Mouse (Mus musculus) intestine, embryonic 14.5 days (tissue): ENCODE data around the gene Ifit1bl1. TPM values are rescaled to one million over a fixed set of nuclear protein-coding genes. Genes with fewer than 3 reads are reported as not detected.
"Not testable (repeated sequence)": the region's sequence is repeated elsewhere in the genome, so short reads cannot be mapped to it uniquely, and the experiment has no call there.

Experiments used
- ATAC-seq: fragments of 200-750 bp; cut with Nextera tagmentation; replicated peaks from 2 replicates; pipeline ENCODE4 v1.8.0; 2017; ENCODE audit warnings: low read depth, moderate number of reproducible peaks, moderate TSS enrichment, moderate library complexity; ENCODE audit not compliant: low FRiP score, low TSS enrichment
- DNase-seq: peaks from one replicate; pipeline ENCODE4 v3.0.0-alpha.2; 2018; ENCODE audit warnings: low spot score
- H3K27ac ChIP-seq: fragments of 300-500 bp; sonication (generic); 2 replicates; pipeline ENCODE4 v1.5.1; 2014; ENCODE audit warnings: low read depth, mild to moderate bottlenecking, control low read depth
- H3K27me3 ChIP-seq: fragments of 300-500 bp; sonication (generic); replicated peaks from 2 replicates; pipeline ENCODE4 v1.6.1; 2014; ENCODE audit warnings: low read length, control low read depth; ENCODE audit not compliant: control insufficient read depth, insufficient read depth
- H3K36me3 ChIP-seq: fragments of 300-500 bp; sonication (generic); 2 replicates; pipeline ENCODE4 v1.6.1; 2014; ENCODE audit warnings: low read length, control low read depth; ENCODE audit not compliant: control insufficient read depth, insufficient read depth
- H3K4me1 ChIP-seq: fragments of 300-500 bp; sonication (generic); replicated peaks from 2 replicates; pipeline ENCODE4 v1.6.1; 2014; ENCODE audit warnings: low read length, control low read depth, mixed read lengths; ENCODE audit not compliant: control insufficient read depth, insufficient read depth
- H3K4me2 ChIP-seq: fragments of 300-500 bp; sonication (generic); 2 replicates; pipeline ENCODE4 v1.6.1; 2014; ENCODE audit warnings: low read length
- H3K4me3 ChIP-seq: fragments of 300-500 bp; sonication (generic); 2 replicates; pipeline ENCODE4 v1.5.1; 2014; ENCODE audit warnings: low read depth, low read length, control low read depth, mixed read lengths
- H3K9ac ChIP-seq: fragments of 300-500 bp; sonication (generic); 2 replicates; pipeline ENCODE4 v1.6.1; 2014; ENCODE audit warnings: mild to moderate bottlenecking, low read length
- H3K9me3 ChIP-seq: fragments of 300-500 bp; sonication (generic); 2 replicates; pipeline ENCODE4 v1.6.1; 2016; ENCODE audit warnings: low read length, control low read depth; ENCODE audit not compliant: control insufficient read depth
- WGBS: fragments of 180-500 bp; shearing (Covaris S2); extraction: QIAGEN DNeasy Blood & Tissue Kit; methylation state at CpG from one replicate; pipeline ENCODE4 v1.1.7; 2014; 5-methylcytosine and 5-hydroxymethylcytosine counted together
- polyA plus RNA-seq: library from polyadenylated mRNA; unstranded; fragments of >200 nt; fragmentation: Nextera tagmentation; extraction: Ambion mirVana; gene quantifications from 2 replicates; pipeline ENCODE4 v1.2.1, GENCODE M21; 2014

The Ifit1bl1 gene
- polyA plus RNA-seq, result 0.18 TPM in 1 of 2 replicates, not detected in the other

DNA sequence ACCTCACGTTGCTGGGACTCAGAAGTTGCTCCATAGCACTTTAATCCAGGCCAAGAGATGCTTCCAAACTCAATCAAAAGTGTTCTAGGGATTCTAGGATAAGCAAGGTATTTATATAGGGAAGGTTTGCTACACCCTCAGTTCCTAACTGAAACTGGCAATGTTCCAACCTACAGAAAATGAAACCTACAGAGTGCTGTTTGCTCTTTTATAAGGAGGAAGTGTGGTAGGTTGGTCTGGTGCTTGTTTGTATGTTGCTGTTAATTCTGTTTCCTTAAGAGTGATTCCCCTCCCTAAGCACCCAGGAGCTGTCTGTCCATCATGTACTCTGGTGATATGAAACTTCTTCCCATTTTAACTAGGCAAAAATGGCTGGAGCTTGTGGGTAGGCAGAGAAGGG is at the start of gene Ifit1bl1:
Ifit1bl1 (minus strand) TSS at position 69 of the 400 bp plus-strand sequence.
- not testable (repeated sequence) for H3K9me3 ChIP-seq, ATAC-seq, H3K4me1 ChIP-seq, H3K4me3 ChIP-seq, H3K9ac ChIP-seq, H3K36me3 ChIP-seq, H3K4me2 ChIP-seq, H3K27ac ChIP-seq, DNase-seq, H3K27me3 ChIP-seq
- WGBS, result 58% methylated on average over 1 of the region's 1 CpGs

DNA sequence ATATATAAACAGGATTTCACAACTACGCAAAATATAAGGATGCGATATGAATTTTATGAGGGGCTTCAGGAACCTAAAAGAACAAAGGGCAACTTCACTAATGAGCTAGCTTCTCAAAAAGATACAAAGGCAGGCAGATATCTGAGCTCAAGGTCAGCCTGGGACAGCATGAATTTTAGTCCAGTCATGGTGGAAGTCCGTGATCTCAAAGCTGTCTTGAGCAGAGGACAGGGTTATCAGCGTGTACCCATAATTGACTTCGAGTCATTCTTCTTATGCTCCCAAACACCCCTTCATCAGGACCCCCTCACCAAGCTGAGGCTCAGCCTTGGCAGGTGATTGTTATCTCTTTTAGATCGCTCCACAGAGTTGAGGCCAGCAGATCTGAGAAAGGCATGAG is 49.2 kb upstream of the Ifit1bl1 start:
- Histone ChIP-seq H3K4me3 (no peak overlapping the region), H3K27me3 (no peaks in the 10 kb centered on the region), H3K4me1 (no peaks in the 10 kb centered on the region), H3K36me3 (no peaks in the 10 kb centered on the region), H3K9me3 (no peaks in the 10 kb centered on the region), H3K27ac (no peak overlapping the region), H3K4me2 (no peak overlapping the region), H3K9ac (no peak overlapping the region)
- WGBS, result 86% methylated on average over 6 of the region's 6 CpGs
- ATAC-seq (no peak), DNase-seq (no peak)

DNA sequence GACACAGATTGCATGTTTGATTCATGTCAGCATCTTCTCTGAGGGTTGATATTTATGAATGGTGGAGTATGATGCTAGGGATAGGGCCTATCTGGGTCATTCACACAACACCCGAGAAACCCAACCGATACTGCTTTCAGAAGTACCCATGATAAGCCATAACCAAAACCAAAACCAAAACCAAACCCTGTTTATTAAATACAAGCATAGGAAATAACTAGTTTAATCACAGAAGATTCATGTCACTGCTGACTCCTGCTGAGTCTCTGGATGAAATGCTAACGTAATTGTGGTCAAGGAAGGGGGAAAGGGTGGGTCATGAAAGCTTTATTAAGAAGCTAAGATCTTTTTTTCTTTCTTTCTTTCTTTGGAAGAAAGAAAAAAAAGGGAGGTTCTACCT is 48.5 kb upstream of the Ifit1bl1 start:
- H3K4me2 ChIP-seq, result no peak overlapping the region
- no peak for ATAC-seq
- no peaks in the 10 kb centered on the region for H3K4me1 ChIP-seq
- no peaks in the 10 kb centered on the region for H3K27me3 ChIP-seq
- H3K4me3 ChIP-seq, result no peak overlapping the region
- DNase-seq, result no peak
- 90% methylated on average over 3 of the region's 3 CpGs for WGBS
- no peaks in the 10 kb centered on the region for H3K9me3 ChIP-seq
- no peak overlapping the region for H3K9ac ChIP-seq
- H3K36me3 ChIP-seq, result no peaks in the 10 kb centered on the region
- no peak overlapping the region for H3K27ac ChIP-seq

DNA sequence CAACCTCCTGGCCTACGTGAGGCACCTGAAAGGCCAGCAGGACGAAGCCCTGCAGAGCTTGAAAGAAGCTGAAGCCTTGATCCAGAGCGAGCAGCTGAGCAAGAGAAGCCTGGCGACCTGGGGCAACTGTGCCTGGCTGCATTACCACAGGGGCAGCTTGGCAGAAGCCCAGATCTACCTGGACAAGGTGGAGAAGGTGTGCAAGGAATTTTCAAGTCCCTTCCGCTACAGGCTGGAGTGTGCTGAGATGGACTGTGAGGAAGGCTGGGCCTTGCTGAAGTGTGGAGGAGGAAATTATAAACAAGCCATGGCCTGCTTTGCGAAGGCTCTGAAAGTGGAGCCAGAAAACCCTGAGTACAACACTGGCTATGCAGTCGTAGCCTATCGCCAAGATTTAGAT is 45.9 kb upstream of the Ifit1bl1 start:
- H3K9me3 ChIP-seq, ATAC-seq, H3K36me3 ChIP-seq, H3K4me3 ChIP-seq, H3K27ac ChIP-seq, DNase-seq, H3K9ac ChIP-seq, H3K27me3 ChIP-seq, H3K4me2 ChIP-seq, H3K4me1 ChIP-seq: not testable (repeated sequence)
- 85% methylated on average over 6 of the region's 8 CpGs for WGBS

DNA sequence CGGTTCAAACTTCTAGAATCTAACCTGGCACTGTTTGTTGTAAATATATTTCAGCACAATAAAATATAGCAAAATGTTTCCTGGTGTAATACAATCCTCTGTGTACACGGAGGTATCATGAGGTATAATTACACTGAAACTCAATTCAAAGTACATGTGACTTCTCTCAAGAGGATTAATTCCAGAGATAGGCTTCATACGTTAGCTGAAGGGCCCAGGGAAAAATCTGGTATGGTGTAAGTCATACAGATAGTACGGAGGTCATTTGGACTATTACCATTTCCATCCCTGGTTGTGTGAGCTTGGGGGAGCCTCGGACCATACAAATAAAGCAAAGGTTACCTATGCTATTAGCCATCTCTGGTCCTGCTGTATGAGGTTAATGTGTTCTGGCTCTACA is 40.9 kb upstream of the Ifit1bl1 start:
- Histone ChIP-seq H3K27ac (no peak overlapping the region), H3K27me3 (no peaks in the 10 kb centered on the region), H3K4me1 (no peaks in the 10 kb centered on the region), H3K9ac (no peak overlapping the region), H3K9me3 (no peaks in the 10 kb centered on the region), H3K4me2 (no peak overlapping the region), H3K36me3 (no peaks in the 10 kb centered on the region), H3K4me3 (no peak overlapping the region)
- ATAC-seq, result no peak
- DNase-seq, result no peak
- 72% methylated on average over 5 of the region's 5 CpGs for WGBS

DNA sequence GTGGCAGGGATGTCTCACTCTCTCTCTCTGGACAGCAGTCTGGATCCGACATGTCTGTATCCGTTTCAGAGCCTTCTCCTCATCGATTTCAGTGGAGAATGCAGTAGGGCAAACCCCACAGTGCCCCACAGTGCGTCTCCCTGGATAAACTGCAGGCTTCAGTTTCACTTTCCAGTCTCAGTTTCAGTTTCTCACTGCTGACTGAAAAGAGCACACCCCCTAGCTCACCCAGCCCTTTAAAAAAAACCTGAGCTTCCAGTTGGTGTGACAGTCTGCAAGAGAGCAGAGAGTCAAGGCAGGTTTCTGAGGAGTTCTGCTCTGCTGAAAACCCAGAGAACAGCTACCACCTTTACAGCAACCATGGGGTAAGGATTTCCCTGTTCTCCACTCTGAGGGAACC is 38.9 kb upstream of the Ifit1bl1 start, which contains the start of the genes Ifit1bl2 and Ifit1:
Ifit1bl2 (minus strand) TSS at position 121 of the 400 bp plus-strand sequence.
Ifit1 (plus strand) TSS at position 249 of the 400 bp plus-strand sequence.
- peak within 1 kb of the TSS; percentile 24 for H3K4me2 ChIP-seq
- no peaks in the 10 kb centered on the region for H3K27me3 ChIP-seq
- no peak within 1 kb of the TSS for H3K27ac ChIP-seq
- DNase-seq (peak; percentile 54), ATAC-seq (no peak)
- no peaks in the 10 kb centered on the region for H3K9me3 ChIP-seq
- H3K4me3 ChIP-seq, result peak within 1 kb of the TSS; percentile 2; the same call in 1 of the 2 replicates
- WGBS, result 35% methylated on average over 4 of the region's 4 CpGs
- H3K9ac ChIP-seq, result no peak within 1 kb of the TSS
- no peaks in the 10 kb centered on the region for H3K36me3 ChIP-seq
- no peaks in the 10 kb centered on the region for H3K4me1 ChIP-seq

DNA sequence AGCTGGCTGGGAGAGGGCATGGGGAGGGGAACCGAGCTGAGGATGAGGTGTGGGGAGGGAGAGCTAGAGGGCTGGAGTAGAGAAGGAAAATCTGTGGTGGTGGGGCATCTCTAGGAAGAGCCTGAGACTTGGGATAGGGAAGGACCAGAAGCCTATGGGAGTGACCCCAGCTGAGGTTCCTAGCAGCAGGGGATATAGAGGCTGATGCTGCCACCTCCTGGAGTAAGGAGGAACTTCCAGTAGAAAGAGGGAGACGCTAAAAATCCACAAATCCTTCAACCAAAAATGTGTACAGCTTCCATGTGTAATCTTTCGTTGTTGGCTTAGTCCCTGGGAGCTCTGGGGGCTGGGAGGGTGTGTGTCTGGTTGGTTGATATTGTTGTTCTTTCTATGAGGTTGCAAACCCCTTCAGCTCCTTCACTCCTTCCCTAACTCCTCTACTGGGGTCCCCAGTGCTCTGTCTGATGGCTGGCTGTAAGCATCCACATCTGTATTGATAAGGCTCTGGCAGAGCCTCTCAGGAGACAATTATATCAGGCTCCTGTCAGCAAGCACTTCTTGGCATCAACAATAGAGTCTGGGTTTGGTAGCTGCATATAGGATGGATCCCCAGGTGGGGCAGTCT is 35.3 kb upstream of the Ifit1bl1 start:
- no peak overlapping the region for H3K4me2 ChIP-seq
- DNase-seq, result peak; percentile 79

DNA sequence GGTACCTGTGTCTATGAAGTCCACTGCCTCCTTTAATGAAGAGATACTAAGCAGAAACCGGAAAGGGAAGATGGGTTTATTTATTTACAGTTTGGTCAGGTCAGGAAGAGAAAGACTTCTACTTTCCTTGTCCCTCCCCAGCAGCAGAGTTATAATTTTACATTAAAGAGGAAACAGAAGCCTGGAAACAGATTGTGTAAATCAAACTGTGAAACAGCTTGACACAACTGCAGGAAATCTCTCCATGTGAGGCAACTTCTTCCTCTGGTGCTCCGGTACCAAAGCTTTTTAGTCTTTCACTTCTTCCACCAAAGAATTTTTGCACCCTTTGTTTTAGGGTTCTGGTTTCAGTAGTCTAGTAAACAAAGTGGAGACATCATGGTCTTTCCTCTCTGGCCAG is 31.7 kb upstream of the Ifit1bl1 start:
- H3K36me3 ChIP-seq, result no peaks in the 10 kb centered on the region
- H3K9me3 ChIP-seq, result no peaks in the 10 kb centered on the region
- H3K4me1 ChIP-seq, result no peaks in the 10 kb centered on the region
- no peaks in the 10 kb centered on the region for H3K27me3 ChIP-seq
- WGBS, result 46% methylated on average over 2 of the region's 2 CpGs
- no peak overlapping the region for H3K27ac ChIP-seq
- DNase-seq (no peak), ATAC-seq (no peak)
- H3K4me3 ChIP-seq, result no peak overlapping the region
- no peak overlapping the region for H3K9ac ChIP-seq
- H3K4me2 ChIP-seq, result no peak overlapping the region

More for the DNA sequence above, 35.3 kb upstream of the Ifit1bl1 start:
- Histone ChIP-seq H3K36me3 (no peaks in the 10 kb centered on the region), H3K9me3 (no peaks in the 10 kb centered on the region), H3K27ac (no peak overlapping the region), H3K4me1 (no peaks in the 10 kb centered on the region), H3K9ac (no peak overlapping the region), H3K27me3 (no peaks in the 10 kb centered on the region), H3K4me3 (no peak overlapping the region)
- 0 out of 2 replicates have a peak, but pooled peaks have one; percentile 75 for ATAC-seq
- WGBS, result 8% methylated on average over 3 of the region's 3 CpGs

DNA sequence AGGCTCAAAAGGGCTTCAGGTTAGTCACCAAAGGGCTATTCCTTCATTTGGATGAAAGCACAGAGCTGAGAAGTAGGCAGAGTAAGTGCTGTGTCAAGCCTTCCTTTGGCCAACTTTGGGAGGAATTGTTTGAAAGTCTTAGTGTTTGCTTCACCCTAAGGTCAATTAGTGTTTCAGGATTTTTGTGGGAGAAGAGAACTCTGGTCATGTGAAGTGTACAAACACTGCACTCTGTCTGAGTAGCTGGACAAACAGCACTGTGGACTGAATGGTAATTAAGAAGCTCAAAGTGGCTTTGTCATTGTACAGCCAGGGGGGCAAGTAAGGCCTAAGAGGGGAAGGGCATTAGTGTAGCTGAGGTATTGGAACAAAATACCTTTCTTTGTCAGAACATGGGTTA is 29.7 kb upstream of the Ifit1bl1 start:
- Histone ChIP-seq H3K9me3 (no peaks in the 10 kb centered on the region), H3K4me3 (no peak overlapping the region), H3K9ac (no peak overlapping the region), H3K4me2 (no peak overlapping the region), H3K27ac (no peak overlapping the region), H3K4me1 (no peaks in the 10 kb centered on the region), H3K27me3 (no peaks in the 10 kb centered on the region), H3K36me3 (no peaks in the 10 kb centered on the region)
- DNase-seq (no peak), ATAC-seq (no peak)
